Mouse (Mus musculus) kidney, adult 8-10 months (tissue): ENCODE data around the gene Rsbn1l.

ENCODE experiments used
- DNase-seq, 2 experiments: peaks; one replicate each; pipeline ENCODE4 v3.0.0; 2022

The Rsbn1l gene

GRCm38 (mm10) chr5:20956298-20956697 is at the start of gene Rsbn1l:
Gene Rsbn1l, minus strand, starts transcription at chr5:20956398.
- DNase-seq: no peak

GRCm38 (mm10) chr5:21002723-21003122 is 46.5 kb upstream of the Rsbn1l start:
- DNase-seq: no peak

- DNase-seq: no peak
Observed at GRCm38 (mm10) chr5:21001622-21002315, 45.6 kb upstream of the Rsbn1l start.

- DNase-seq: no peak
Observed at GRCm38 (mm10) chr5:20998427-20998826, 42.2 kb upstream of the Rsbn1l start.

- no peak for DNase-seq
Observed at GRCm38 (mm10) chr5:20997555-20997954, 41.4 kb upstream of the Rsbn1l start.

GRCm38 (mm10) chr5:20990062-20990809 is 34.0 kb upstream of the Rsbn1l start:
- no peak for DNase-seq

- DNase-seq: peak in 1 of 2 experiments; percentile 23
Observed at GRCm38 (mm10) chr5:20986271-20986670, 30.1 kb upstream of the Rsbn1l start.

- no peak for DNase-seq
Observed at GRCm38 (mm10) chr5:20983505-20983904, 27.3 kb upstream of the Rsbn1l start.

- no peak for DNase-seq
Observed at GRCm38 (mm10) chr5:20974690-20975089, 18.5 kb upstream of the Rsbn1l start.

- no peak for DNase-seq
Observed at GRCm38 (mm10) chr5:20973999-20974398, 17.8 kb upstream of the Rsbn1l start.

GRCm38 (mm10) chr5:20973069-20973468 is 16.9 kb upstream of the Rsbn1l start:
- DNase-seq: no peak

GRCm38 (mm10) chr5:20968963-20969362 is 12.8 kb upstream of the Rsbn1l start:
- DNase-seq: peak; percentile 76 to 88

GRCm38 (mm10) chr5:20968493-20968892 is 12.3 kb upstream of the Rsbn1l start:
- DNase-seq: peak in 1 of 2 experiments; percentile 13

GRCm38 (mm10) chr5:20967942-20968341 is 11.7 kb upstream of the Rsbn1l start:
- DNase-seq: peak; percentile 76 to 82

- no peak for DNase-seq
Observed at GRCm38 (mm10) chr5:20964446-20964845, 8.2 kb upstream of the Rsbn1l start.

GRCm38 (mm10) chr5:20963295-20963694 is 7.1 kb upstream of the Rsbn1l start:
- peak in 1 of 2 experiments; percentile 25 for DNase-seq

GRCm38 (mm10) chr5:20960927-20961326 is 4.7 kb upstream of the Rsbn1l start:
- no peak for DNase-seq

- DNase-seq: no peak
Observed at GRCm38 (mm10) chr5:20955114-20955835, 923 bp downstream of the Rsbn1l start.

- DNase-seq: no peak
Observed at GRCm38 (mm10) chr5:20952337-20952925, 3.8 kb downstream of the Rsbn1l start.

- DNase-seq: peak; percentile 97 to 98
Observed at GRCm38 (mm10) chr5:20951666-20952281, 4.4 kb downstream of the Rsbn1l start.

GRCm38 (mm10) chr5:20950855-20951650 is 5.1 kb downstream of the Rsbn1l start:
- peak; percentile 30 to 45 for DNase-seq

GRCm38 (mm10) chr5:20950516-20950854 is 5.7 kb downstream of the Rsbn1l start:
- no peak for DNase-seq
